Mouse (Mus musculus): ENCODE data around the gene Slc25a39.
"Not testable (repeated sequence)": the region's sequence is repeated elsewhere in the genome, so short reads cannot be mapped to it uniquely, and the experiment has no call there.

Gene Slc25a39

GRCm38 (mm10) chr11:102371926-102372685, 35.6 kb downstream of the Slc25a39 start:
- no peak for DNase-seq (ENCODE audit: inconsistent ontology term)

- no peak for DNase-seq (ENCODE audit: inconsistent ontology term)
These were observed 37.5 kb downstream of the Slc25a39 start for GRCm38 (mm10) chr11:102370285-102370684.

DNA sequence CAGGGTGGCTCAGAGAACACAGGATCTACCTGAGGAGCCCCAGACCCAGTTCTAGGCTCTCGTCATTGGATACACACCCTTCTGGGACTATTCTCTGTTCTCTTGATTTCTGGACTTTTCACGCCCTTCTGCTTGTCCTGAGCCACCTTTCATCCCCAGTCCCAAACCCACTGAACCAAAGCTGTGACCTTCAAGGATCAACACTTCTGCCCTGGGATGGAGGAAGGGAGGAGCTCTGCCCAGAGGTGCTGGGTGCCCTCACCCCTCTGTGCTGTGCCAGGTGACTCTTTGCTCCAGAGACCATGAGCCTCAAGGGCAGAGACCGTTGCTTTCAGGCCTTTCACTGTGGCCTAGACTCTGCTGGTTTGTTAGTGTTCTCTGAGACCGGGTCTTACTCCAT, 38.5 kb downstream of the Slc25a39 start:
- DNase-seq (ENCODE audit: inconsistent ontology term), result no peak

DNA sequence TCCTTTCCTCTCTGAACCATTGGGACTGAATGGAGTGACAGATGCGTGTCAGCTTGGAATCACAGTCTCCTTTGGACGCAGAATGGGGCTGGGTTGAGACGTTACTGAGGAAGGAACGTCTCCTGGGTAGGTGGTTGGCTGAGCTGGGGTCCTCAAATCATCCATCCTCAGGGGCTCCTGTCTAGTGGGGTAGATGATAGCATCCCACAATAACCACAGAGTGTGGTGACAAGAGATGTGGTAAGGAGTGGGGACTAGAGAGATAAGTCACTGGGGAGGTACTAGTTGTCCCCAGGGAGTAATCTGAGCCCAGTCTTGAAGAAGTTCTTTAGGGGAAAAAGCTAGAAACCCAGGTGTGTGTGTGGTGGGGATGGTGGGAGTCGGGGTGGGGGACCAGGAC, 39.4 kb downstream of the Slc25a39 start:
- DNase-seq (ENCODE audit: inconsistent ontology term), result no peak

DNA sequence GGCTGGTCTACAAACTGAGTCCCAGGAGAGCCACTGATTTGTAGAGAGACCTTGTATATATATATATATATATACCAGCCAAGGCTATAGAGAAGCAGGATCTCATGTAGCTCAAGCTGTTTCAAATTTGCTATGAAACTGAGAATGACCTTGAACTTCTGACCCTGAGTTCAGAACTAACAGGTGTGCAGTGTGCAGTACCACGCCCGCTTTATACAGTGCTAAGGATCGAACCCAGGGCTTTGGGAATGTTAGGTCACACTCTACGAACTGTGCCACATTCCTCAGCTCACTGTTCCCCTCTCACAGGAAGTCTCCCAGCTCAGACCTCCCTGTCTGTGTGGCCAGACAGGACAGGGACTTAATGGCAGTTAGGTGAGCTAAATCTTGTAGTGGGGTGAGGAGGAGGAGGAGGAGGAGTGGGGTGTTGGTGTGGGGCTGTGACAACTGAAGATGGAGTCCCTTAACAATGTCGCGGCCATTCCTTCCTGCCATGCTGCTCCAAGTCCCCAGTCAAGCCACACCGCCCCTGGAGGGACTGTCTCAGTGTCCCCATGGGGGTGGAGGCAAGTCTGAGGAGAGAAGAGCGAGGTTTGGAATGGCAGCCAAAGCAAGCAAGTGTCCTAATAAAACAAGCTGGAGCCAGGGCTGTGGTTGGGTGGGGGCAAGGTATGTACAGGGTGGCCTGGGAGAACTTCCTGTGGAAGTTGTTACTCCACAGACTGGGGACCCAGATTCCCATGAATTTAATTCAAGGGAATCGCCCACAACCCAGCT, 40.1 kb downstream of the Slc25a39 start:
- no peak for DNase-seq (ENCODE audit: inconsistent ontology term)

- DNase-seq (ENCODE audit: inconsistent ontology term), result not testable (repeated sequence)
These were observed 41.6 kb downstream of the Slc25a39 start, which contains the start of gene Slc4a1 for GRCm38 (mm10) chr11:102366103-102366502. TSS of gene Slc4a1 (minus strand) at chr11:102366203.

DNA sequence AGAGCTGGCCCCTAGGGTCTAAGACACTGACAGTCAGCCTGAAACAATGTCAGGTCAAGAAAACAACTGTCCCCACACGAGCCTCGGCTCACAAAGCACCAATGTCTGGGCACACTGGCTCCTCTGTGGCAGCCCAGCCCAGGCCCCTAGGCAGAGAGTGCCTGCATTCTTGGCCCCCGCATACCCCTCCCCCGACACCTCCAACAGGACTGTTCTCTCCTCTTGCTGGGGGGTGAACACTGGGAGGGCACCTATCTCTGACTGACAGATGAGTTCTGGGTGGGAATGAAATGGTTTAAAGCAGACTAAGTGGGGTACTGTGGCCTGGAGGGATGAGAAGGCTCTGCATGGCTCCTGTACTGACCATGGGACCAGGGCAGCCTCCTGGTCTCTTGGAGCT, 42.0 kb downstream of the Slc25a39 start:
- no peak for DNase-seq (ENCODE audit: inconsistent ontology term)

- DNase-seq (ENCODE audit: inconsistent ontology term), result no peak
These were observed 43.0 kb downstream of the Slc25a39 start for GRCm38 (mm10) chr11:102364570-102365371.

- DNase-seq (ENCODE audit: inconsistent ontology term), result no peak
These were observed 44.1 kb downstream of the Slc25a39 start for GRCm38 (mm10) chr11:102363623-102364022.

DNA sequence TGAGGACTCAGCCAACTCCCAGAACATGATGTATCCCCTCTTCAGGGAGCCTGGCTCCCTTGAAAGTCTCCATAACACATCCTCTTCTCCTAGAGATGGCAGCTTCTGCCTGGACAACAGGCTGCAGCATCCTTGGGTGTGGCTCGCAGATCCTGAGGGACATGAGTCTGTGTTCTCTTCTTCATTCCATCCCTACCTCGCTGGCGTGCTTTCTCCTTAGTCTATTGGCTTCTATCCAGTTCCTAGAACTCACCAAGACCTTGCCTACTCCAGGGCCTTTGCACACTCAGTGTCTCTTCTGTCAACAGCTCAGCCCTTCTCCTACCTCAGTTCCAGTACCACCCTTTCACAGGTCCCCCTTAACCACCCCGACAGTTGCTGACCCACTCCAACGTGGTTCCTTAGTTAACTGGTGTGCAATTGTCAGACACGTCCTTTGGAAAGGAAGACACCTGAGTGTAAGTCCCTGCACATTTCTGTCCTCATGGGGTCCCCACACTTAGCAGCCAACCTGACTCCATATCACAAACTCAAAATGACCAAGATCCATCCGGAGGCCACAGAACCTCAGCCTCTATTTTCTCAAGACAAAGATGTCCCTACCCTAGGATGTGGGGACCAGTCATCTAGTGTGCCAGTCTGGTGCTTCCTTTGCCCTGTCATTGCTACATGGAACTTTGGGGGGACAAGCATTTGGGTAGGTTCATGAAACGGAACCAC, 45.8 kb downstream of the Slc25a39 start:
- DNase-seq (ENCODE audit: inconsistent ontology term), result no peak

DNA sequence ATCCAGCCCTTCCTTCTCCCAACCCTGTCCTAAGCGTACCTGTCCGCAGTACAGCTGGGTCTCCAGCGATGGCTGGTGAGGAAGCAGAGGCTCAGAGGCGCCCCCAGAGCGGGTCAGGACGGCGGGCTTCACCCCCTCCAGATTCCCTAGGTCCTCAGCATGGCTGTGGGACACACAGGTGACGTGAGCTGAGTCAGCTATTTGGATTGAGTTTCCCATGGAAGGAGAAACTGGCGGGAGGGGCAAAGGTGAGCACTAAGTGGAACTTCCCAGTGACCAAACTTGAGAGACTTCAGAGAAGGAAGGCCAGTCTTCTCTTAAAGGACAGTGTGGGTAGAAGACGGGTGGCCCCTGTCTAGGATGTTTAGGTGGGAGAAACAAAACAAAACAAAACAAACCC, 49.4 kb downstream of the Slc25a39 start:
- no peak for DNase-seq (ENCODE audit: inconsistent ontology term)

DNA sequence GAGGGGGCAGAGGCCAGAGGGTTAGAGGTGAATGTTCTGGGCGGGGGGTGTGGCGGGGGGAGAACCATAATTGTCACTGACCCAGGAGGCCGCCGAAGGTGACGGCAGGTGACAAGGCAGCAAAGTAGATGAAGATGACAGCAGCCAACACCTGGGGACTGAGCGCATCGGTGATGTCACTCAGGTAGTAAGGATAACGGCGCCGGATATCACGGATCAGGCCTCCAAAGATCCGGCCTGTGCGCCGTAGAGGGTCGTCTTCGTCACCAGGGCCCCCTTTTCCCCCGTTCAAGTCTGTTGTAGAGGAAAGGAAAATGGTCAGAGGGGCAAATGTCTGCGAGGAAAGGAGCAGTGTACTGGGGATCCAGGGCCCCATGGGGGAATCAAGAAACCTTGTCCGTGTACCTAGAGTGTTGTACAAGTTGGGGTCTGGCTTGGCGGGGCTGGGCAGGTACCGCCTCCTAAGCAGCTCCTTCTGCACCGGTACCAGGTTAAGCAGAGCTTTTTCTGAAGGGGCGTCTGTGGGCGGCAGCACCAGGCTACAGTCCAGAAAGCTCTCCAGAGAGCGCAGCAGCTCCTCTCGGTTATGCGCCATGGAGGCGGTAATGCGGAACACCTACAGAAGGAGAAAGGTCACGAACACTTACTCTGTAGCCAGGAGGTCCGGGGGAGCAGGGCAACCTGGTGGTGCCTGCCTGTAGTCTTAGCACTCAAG, 51.0 kb downstream of the Slc25a39 start:
- no peak for DNase-seq (ENCODE audit: inconsistent ontology term)

GRCm38 (mm10) chr11:102356190-102356589, 51.6 kb downstream of the Slc25a39 start:
- no peak for DNase-seq (ENCODE audit: inconsistent ontology term)

GRCm38 (mm10) chr11:102355501-102355900, 52.2 kb downstream of the Slc25a39 start:
- no peak for DNase-seq (ENCODE audit: inconsistent ontology term)

- no peak for DNase-seq (ENCODE audit: inconsistent ontology term)
These were observed 54.7 kb downstream of the Slc25a39 start for GRCm38 (mm10) chr11:102353021-102353431.

Data from Muller cell, postnatal 12 days (primary cell).